Mouse (Mus musculus): ENCODE results near the gene Gbp8. TPM values are rescaled to one million over a fixed set of nuclear protein-coding genes. Genes with fewer than 3 reads are reported as not detected.
"Not testable (repeated sequence)": the region's sequence is repeated elsewhere in the genome, so short reads cannot be mapped to it uniquely, and the experiment has no call there.

Gene Gbp8
- polyA plus RNA-seq, 1 experiment from 2014 or later = 0.63 TPM

DNA sequence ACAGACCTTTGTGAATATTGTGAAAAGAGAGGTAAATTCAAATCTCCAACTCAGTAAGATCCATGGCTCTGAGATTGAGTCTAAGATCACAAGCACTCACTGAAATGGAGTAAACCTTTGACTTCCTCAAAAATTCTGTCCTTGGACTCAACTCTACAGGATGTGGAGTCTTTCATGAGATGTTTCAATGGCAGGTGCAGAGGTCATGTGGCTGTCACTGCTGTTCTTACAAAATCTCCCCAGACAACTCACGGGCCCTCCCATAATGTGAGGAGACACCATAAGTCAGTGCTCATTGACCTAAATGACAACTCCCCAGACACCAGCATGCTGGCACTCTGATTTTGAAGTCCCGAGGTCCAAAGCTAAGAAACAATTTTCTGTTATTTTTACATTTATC, 74.9 kb downstream of the Gbp8 start:
- H3K4me1 ChIP-seq (ENCODE audit: control insufficient read depth, insufficient read depth, low read depth, low read length); ATAC-seq; H3K27ac ChIP-seq (ENCODE audit: low read depth, low read length); H3K36me3 ChIP-seq (ENCODE audit: control insufficient read depth, insufficient read depth, low read length); H3K9me3 ChIP-seq (ENCODE audit: control insufficient read depth, low read length); H3K4me3 ChIP-seq (ENCODE audit: low read length); H3K27me3 ChIP-seq (replicated peaks; ENCODE audit: control insufficient read depth, insufficient read depth, low read length); H3K9ac ChIP-seq (ENCODE audit: low read depth, low read length); H3K4me2 ChIP-seq (ENCODE audit: low read length): not testable (repeated sequence)
- WGBS = 72% methylated on average over 2 of the region's 2 CpGs

DNA sequence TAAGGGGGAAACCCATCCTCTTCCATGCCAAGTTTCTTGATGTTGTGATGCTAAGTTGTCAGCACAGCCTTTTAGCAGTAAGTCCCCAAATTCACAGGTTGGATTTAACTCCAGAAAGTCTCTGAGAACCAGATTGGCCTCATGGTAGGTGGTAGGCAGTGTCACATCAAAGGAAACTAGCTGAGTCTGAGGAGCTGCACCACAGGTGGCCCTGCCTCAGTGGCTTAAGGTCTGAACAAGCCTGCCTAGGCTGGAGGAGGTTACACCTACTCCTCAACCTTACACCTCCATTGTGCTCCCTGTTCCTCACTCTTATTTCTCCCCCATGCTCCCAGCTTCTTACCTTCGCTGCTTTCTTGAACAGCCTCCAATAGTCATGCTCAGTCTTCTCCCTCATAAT, 76.0 kb downstream of the Gbp8 start:
- ATAC-seq = no peak
- H3K27ac ChIP-seq (ENCODE audit: low read depth, low read length) = no peak overlapping the region
- H3K4me3 ChIP-seq (ENCODE audit: low read length) = no peak overlapping the region
- no peak overlapping the region for H3K9ac ChIP-seq (ENCODE audit: low read depth, low read length)
- no peaks in the 10 kb centered on the region for H3K4me1 ChIP-seq (ENCODE audit: control insufficient read depth, insufficient read depth, low read depth, low read length)
- no peaks in the 10 kb centered on the region for H3K27me3 ChIP-seq (replicated peaks; ENCODE audit: control insufficient read depth, insufficient read depth, low read length)
- no peak overlapping the region for H3K4me2 ChIP-seq (ENCODE audit: low read length)
- 58% methylated on average over 1 of the region's 1 CpGs for WGBS
- no peaks in the 10 kb centered on the region for H3K9me3 ChIP-seq (ENCODE audit: control insufficient read depth, low read length)
- no peaks in the 10 kb centered on the region for H3K36me3 ChIP-seq (ENCODE audit: control insufficient read depth, insufficient read depth, low read length)

DNA sequence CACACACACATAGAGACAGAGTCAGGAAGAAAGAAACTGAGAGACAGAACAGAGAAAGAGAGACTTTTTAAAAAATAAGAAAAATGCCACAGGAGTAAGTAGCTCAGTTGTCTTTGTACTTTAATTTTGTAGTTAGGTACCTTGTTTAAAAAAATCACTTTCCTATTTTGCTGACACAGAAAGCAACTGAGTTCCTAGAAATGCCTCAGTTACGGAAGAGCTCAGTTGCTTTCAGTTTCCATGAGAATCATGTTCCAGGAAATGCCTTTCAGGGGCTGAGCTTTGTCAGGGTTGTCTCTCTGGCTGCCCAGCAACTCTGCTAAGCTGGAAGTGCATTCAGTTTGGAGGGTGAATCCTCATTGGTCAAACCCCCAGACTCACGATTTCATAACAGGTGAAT, 76.9 kb downstream of the Gbp8 start:
- not testable (repeated sequence) for H3K9ac ChIP-seq (ENCODE audit: low read depth, low read length); ATAC-seq; H3K27ac ChIP-seq (ENCODE audit: low read depth, low read length); H3K4me2 ChIP-seq (ENCODE audit: low read length); H3K4me3 ChIP-seq (ENCODE audit: low read length); H3K9me3 ChIP-seq (ENCODE audit: control insufficient read depth, low read length); H3K36me3 ChIP-seq (ENCODE audit: control insufficient read depth, insufficient read depth, low read length); H3K4me1 ChIP-seq (ENCODE audit: control insufficient read depth, insufficient read depth, low read depth, low read length); H3K27me3 ChIP-seq (replicated peaks; ENCODE audit: control insufficient read depth, insufficient read depth, low read length)
- 74% methylated on average over 2 of the region's 2 CpGs for WGBS

DNA sequence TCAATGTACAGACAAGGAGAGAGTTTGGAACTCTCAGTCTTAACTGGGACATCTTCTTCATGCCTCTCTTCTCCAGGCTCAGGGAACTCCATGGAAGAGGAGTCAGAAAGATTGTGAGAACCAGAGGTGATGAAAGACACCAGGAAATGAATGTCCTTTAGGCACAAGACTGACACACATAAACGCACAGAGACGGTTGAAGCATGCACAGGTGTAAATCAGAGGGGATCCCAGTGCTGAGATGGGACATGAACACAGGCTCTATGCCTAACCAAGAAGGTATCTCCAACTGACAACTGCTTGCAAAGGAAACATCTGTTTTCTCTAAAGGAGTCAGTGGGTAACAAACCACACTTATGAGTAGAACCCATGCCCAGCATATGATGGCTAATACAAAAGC, 79.1 kb downstream of the Gbp8 start:
- WGBS = 91% methylated on average over 2 of the region's 2 CpGs

DNA sequence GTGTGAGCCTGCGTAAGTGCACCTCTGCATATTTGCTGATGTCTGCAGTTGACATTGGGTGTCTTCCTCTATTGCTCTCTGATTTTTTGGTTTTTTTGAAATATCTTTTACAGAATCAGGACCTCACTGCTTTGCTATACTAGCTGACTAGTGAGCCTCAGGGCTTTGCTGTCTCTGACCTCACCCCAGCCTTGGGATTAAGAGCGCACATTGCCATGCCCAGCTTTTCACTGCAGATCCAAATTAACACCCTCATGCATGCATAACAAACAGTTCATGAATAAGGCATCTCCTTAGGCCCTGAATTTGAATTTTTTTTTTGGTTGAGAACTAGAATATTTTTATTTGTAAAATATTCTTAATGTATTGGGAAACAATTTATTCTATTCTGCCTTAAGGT, 84.1 kb downstream of the Gbp8 start:
- no peaks in the 10 kb centered on the region for H3K4me1 ChIP-seq (ENCODE audit: control insufficient read depth, insufficient read depth, low read depth, low read length)
- no peaks in the 10 kb centered on the region for H3K27me3 ChIP-seq (replicated peaks; ENCODE audit: control insufficient read depth, insufficient read depth, low read length)
- ATAC-seq = no peak
- no peak overlapping the region for H3K9ac ChIP-seq (ENCODE audit: low read depth, low read length)
- no peaks in the 10 kb centered on the region for H3K9me3 ChIP-seq (ENCODE audit: control insufficient read depth, low read length)
- no peak overlapping the region for H3K4me3 ChIP-seq (ENCODE audit: low read length)
- no peak overlapping the region for H3K4me2 ChIP-seq (ENCODE audit: low read length)
- H3K36me3 ChIP-seq (ENCODE audit: control insufficient read depth, insufficient read depth, low read length) = no peaks in the 10 kb centered on the region
- 88% methylated on average over 2 of the region's 2 CpGs for WGBS
- no peak overlapping the region for H3K27ac ChIP-seq (ENCODE audit: low read depth, low read length)

More for the DNA sequence above, 79.1 kb downstream of the Gbp8 start:
- H3K4me3 ChIP-seq (ENCODE audit: low read length) = no peak overlapping the region
- no peak overlapping the region for H3K9ac ChIP-seq (ENCODE audit: low read depth, low read length)
- H3K27me3 ChIP-seq (replicated peaks; ENCODE audit: control insufficient read depth, insufficient read depth, low read length) = no peaks in the 10 kb centered on the region
- no peak for ATAC-seq
- no peaks in the 10 kb centered on the region for H3K4me1 ChIP-seq (ENCODE audit: control insufficient read depth, insufficient read depth, low read depth, low read length)
- no peak overlapping the region for H3K27ac ChIP-seq (ENCODE audit: low read depth, low read length)
- no peaks in the 10 kb centered on the region for H3K9me3 ChIP-seq (ENCODE audit: control insufficient read depth, low read length)
- H3K36me3 ChIP-seq (ENCODE audit: control insufficient read depth, insufficient read depth, low read length) = no peaks in the 10 kb centered on the region
- H3K4me2 ChIP-seq (ENCODE audit: low read length) = no peak overlapping the region

DNA sequence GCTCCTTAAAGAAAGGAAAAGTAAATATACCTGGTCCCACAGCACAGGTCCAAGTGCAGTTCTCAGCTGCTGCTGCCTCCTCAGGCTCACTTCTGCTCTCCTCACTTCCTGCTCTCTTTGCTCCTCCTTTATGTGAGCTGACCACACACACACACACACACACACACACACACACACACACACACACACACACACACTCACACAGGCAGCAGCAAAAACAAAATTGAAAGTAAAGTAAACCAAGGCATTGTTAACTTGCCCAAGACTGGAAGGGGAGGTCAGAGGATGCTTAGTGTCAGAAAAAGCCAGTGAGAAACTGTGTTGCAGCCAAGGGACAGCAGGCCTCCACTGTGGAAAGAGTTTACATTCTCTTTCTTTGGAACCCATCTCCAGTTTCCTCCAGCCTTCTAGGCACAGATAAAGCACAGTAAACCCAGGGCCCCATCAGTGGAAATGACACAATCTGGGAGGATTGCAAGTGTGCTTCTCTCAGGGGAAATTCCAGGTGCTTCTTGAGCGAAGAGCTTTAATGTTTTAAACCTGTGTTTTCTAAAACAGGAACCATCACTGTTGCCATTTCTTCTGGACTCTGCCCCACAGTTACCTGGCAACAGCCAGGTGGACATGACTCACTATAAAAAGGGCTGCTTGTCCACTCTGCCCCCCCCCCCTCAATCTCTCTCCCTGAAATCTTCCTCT, 85.7 kb downstream of the Gbp8 start:
- WGBS = 85% methylated on average over 1 of the region's 1 CpGs
- not testable (repeated sequence) for H3K36me3 ChIP-seq (ENCODE audit: control insufficient read depth, insufficient read depth, low read length); H3K4me3 ChIP-seq (ENCODE audit: low read length); H3K4me1 ChIP-seq (ENCODE audit: control insufficient read depth, insufficient read depth, low read depth, low read length); H3K27ac ChIP-seq (ENCODE audit: low read depth, low read length); H3K9ac ChIP-seq (ENCODE audit: low read depth, low read length); ATAC-seq; H3K27me3 ChIP-seq (replicated peaks; ENCODE audit: control insufficient read depth, insufficient read depth, low read length); H3K4me2 ChIP-seq (ENCODE audit: low read length); H3K9me3 ChIP-seq (ENCODE audit: control insufficient read depth, low read length)

DNA sequence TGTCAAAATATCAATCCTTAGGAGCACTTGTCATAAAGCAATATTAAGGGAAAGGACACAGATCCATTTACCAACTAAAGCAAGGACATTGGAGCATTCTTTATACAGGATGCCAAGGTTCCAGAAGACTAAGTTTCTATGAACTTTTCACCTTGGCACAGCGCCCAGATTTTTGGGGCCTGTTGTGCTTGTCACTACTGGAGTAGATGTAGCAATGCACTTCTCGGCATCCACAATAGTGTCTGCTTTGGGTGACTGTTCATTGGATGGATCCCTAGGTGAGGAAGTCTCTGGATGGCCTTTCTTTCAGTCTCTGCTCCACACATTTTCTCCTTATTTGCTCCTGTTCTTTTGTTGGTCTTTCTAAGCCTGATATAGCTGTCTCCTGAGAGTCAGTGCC, 107.0 kb downstream of the Gbp8 start:
- Histone ChIP-seq H3K9me3 (ENCODE audit: control insufficient read depth, low read length) (no peaks in the 10 kb centered on the region), H3K9ac (ENCODE audit: low read depth, low read length) (no peak overlapping the region), H3K36me3 (ENCODE audit: control insufficient read depth, insufficient read depth, low read length) (no peaks in the 10 kb centered on the region), H3K4me3 (ENCODE audit: low read length) (no peak overlapping the region), H3K27me3 (replicated peaks; ENCODE audit: control insufficient read depth, insufficient read depth, low read length) (no peaks in the 10 kb centered on the region), H3K4me2 (ENCODE audit: low read length) (no peak overlapping the region), H3K27ac (ENCODE audit: low read depth, low read length) (no peak overlapping the region), H3K4me1 (ENCODE audit: control insufficient read depth, insufficient read depth, low read depth, low read length) (no peaks in the 10 kb centered on the region)
- WGBS = 83% methylated on average over 2 of the region's 2 CpGs
- no peak for ATAC-seq

DNA sequence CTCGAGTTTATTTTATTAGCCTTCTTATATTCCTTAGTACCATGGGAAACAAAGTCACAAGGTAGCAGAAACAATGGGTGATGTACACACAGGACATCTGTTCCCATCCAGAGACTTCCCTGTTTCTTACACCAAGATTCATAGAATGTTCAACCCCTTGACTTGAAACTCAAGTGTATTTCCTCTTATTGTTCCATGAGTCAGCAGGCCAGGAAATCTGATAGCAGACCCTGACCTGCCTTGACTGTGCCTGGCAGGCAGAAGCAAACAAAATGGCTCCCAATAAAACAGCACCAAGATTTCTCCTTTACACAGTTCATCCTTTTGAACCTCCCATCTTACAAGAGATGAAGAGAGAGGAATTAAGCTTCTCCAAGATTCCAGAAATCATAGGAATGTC, 126.8 kb downstream of the Gbp8 start:
- Histone ChIP-seq H3K27ac (ENCODE audit: low read depth, low read length) (no peak overlapping the region), H3K4me1 (ENCODE audit: control insufficient read depth, insufficient read depth, low read depth, low read length) (no peaks in the 10 kb centered on the region), H3K9ac (ENCODE audit: low read depth, low read length) (no peak overlapping the region), H3K4me2 (ENCODE audit: low read length) (no peak overlapping the region), H3K4me3 (ENCODE audit: low read length) (no peak overlapping the region), H3K27me3 (replicated peaks; ENCODE audit: control insufficient read depth, insufficient read depth, low read length) (no peaks in the 10 kb centered on the region), H3K36me3 (ENCODE audit: control insufficient read depth, insufficient read depth, low read length) (no peaks in the 10 kb centered on the region), H3K9me3 (ENCODE audit: control insufficient read depth, low read length) (no peaks in the 10 kb centered on the region; the same call in 1 of the 2 replicates)
- no peak for ATAC-seq
- WGBS = 90% methylated on average over 1 of the region's 1 CpGs

DNA sequence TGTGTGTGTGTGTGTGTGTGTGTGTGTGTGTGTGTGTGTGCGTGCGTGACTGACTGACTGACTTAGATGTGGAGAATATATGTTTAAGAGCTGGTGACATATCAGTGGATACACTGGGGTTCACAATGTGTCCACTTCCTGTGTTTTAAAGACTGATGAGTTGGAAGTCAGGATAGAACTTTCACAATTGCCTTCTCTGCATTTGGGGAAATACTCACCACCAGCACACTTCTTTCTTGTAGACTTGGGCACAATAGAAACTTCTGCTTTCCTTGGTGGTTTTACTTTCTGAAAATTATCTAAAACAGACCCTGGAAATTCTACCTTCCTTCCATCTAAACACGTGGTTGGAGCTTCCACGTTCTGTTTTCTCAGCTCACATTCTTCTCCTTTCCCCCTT, 127.8 kb downstream of the Gbp8 start:
- Histone ChIP-seq H3K4me1 (ENCODE audit: control insufficient read depth, insufficient read depth, low read depth, low read length) (no peaks in the 10 kb centered on the region), H3K9ac (ENCODE audit: low read depth, low read length) (no peak overlapping the region), H3K27me3 (replicated peaks; ENCODE audit: control insufficient read depth, insufficient read depth, low read length) (no peaks in the 10 kb centered on the region), H3K4me2 (ENCODE audit: low read length) (no peak overlapping the region), H3K27ac (ENCODE audit: low read depth, low read length) (no peak overlapping the region), H3K9me3 (ENCODE audit: control insufficient read depth, low read length) (no peaks in the 10 kb centered on the region; the same call in 1 of the 2 replicates), H3K36me3 (ENCODE audit: control insufficient read depth, insufficient read depth, low read length) (no peaks in the 10 kb centered on the region), H3K4me3 (ENCODE audit: low read length) (no peak overlapping the region)
- no peak for ATAC-seq
- 87% methylated on average over 4 of the region's 4 CpGs for WGBS

DNA sequence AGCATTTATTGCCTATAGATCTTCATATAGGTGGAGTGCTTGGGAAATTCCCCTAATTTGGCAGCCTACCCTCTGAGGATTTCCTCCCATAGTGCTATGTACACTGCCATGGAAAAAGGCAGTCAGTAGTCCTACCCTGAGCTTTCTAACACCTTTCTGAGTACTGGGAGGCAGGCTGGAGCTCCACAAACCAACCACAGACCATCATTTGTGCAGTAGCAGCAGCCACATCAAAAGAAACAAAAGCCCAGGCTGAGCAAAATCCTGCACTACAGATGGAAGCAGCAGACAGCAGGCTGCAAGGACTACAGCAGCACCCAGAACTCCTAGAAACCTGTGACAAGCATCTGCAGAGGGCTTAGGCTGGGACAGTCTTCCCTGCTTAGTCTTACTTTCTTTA, 129.0 kb downstream of the Gbp8 start:
- Histone ChIP-seq H3K4me2 (ENCODE audit: low read length) (no peak overlapping the region), H3K27ac (ENCODE audit: low read depth, low read length) (no peak overlapping the region), H3K27me3 (replicated peaks; ENCODE audit: control insufficient read depth, insufficient read depth, low read length) (no peaks in the 10 kb centered on the region), H3K4me1 (ENCODE audit: control insufficient read depth, insufficient read depth, low read depth, low read length) (no peaks in the 10 kb centered on the region), H3K36me3 (ENCODE audit: control insufficient read depth, insufficient read depth, low read length) (no peaks in the 10 kb centered on the region), H3K9ac (ENCODE audit: low read depth, low read length) (no peak overlapping the region), H3K4me3 (ENCODE audit: low read length) (no peak overlapping the region), H3K9me3 (ENCODE audit: control insufficient read depth, low read length) (no peaks in the 10 kb centered on the region; the same call in 1 of the 2 replicates)
- no peak for ATAC-seq
